Mouse (Mus musculus): ENCODE data around the gene Dlgap3.

Gene Dlgap3

DNA sequence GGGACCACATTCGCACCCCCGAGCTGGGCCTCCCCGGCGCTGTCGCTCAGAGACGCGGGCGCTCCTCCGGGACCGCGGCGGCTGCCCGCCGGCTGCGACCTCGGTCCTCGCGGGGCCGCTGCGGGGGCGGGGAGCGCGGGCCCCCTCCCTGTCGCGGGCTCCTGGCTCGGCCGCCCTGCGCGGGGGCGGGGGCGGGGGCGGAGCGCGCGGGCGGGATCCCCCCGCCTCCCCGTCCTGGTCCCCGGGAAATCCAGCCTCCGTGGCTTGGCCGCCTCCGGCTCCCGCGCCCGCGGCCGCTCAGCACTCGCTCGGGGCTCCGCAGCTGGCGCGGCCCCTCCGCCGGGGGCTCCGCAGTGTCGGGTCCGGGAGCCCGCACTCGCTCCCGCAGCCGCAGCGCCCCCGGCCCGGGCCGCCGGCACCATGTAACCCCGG lies at the start of gene Dlgap3:
TSS of gene Dlgap3 (plus strand) at position 291 of the 432 bp plus-strand sequence.
- in situ Hi-C loops (cut with MboI; ENCODE audit: unreplicated experiment in 2 of 2), result no loop called here

DNA sequence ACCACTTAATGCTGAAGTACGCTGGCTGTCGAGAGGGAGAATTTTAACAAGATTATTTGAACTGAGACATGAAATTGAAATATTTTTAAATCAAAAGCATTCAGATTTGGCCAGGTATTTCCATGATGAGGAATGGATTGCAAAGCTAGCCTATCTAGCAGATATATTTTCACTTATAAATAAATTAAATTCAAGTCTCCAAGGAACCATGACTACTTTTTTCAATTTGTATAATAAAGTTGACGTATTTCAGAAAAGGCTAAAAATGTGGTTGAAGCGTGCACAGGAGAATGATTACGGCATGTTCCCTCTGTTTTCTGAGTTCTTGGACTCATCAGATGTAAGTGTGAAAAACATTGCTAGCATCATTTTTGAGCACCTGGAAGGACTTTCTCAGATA lies 45.6 kb upstream of the Dlgap3 start, which contains the start of gene Tmem35b:
TSS of gene Tmem35b (plus strand) at position 301 of the 400 bp plus-strand sequence.
- in situ Hi-C loops (cut with MboI; ENCODE audit: unreplicated experiment in 2 of 2), result loop anchor here in 1 of 2 experiments (10.0 kb wide), 1 partner anchor 111 kb away; no protein-coding TSS in a partner anchor

GRCm38 (mm10) chr4:127124331-127124730 lies 44.7 kb upstream of the Dlgap3 start:
- in situ Hi-C loops (cut with MboI; ENCODE audit: unreplicated experiment in 2 of 2), result loop anchor here in 1 of 2 experiments (10.0 kb wide), 1 partner anchor 110 kb away; no protein-coding TSS in a partner anchor

GRCm38 (mm10) chr4:127125834-127126463 lies 43.1 kb upstream of the Dlgap3 start:
- in situ Hi-C loops (cut with MboI; ENCODE audit: unreplicated experiment in 2 of 2), result loop anchor here in 1 of 2 experiments (10.0 kb wide), 1 partner anchor 109 kb away; no protein-coding TSS in a partner anchor

DNA sequence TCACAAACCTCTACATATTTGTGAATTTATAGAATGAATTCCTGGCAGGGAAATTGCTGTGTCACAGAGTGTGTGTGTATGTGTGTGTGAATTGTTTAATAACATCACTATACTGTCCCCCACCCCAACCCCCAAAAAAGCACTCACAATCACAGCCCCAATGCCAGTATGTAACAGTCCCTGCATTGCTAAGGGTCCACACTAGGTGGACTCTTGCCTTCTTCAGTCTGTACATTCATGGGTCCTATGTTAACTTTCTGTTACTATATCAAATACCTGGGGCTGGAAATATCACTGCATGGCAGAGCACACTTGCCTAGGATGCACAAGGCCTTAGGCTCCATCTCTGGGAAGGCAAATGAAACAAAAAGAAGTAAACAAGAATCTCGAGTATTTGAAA lies 34.3 kb upstream of the Dlgap3 start:
- in situ Hi-C loops (cut with MboI; ENCODE audit: unreplicated experiment in 2 of 2), result no loop called here

- in situ Hi-C loops (cut with MboI; ENCODE audit: unreplicated experiment in 2 of 2), result no loop called here
These were observed 31.4 kb upstream of the Dlgap3 start for GRCm38 (mm10) chr4:127137591-127137990.

- in situ Hi-C loops (cut with MboI; ENCODE audit: unreplicated experiment in 2 of 2), result no loop called here
These were observed 30.5 kb upstream of the Dlgap3 start for GRCm38 (mm10) chr4:127138486-127138885.

GRCm38 (mm10) chr4:127150031-127150430 lies 19.0 kb upstream of the Dlgap3 start:
- in situ Hi-C loops (cut with MboI; ENCODE audit: unreplicated experiment in 2 of 2), result no loop called here

DNA sequence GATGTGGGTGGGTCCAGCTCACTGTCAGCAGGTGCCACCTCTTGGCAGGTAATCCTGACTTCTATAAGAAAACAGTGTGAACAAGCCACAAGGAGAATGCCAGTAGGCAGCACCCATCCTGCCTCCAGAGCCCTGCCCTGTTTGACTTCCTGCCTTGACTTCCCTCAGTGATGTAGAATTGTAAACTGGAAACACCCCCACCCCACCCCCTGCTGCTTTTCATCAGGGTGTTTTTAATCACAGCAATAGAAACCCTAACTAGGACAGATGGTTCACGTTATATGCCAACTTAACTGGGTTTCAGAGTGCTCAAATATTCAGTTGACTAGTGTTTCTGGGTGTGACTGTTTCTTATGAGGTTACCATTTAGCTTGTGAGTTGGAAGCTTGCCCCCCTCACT lies 15.7 kb upstream of the Dlgap3 start:
- in situ Hi-C loops (cut with MboI; ENCODE audit: unreplicated experiment in 2 of 2), result no loop called here

- in situ Hi-C loops (cut with MboI; ENCODE audit: unreplicated experiment in 2 of 2), result no loop called here
These were observed 13.2 kb upstream of the Dlgap3 start for GRCm38 (mm10) chr4:127155757-127156156.

DNA sequence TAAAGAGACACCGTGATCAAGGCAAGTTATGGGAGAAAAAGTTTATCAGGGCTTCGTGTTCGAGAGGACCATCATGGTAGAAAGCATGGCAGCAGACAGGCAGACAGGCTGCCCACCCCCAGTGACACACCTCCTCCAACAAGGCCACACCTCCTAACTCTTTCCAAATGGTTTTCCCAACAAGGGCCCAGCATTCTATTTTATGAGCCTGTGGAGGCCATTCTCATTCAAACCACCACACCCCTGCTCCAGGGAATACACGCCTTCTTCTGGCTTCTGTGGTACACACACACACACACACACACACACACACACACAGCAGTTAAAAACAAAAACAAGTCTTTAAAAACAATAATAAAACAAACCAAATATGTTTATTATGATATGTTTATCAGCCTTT lies 11.3 kb upstream of the Dlgap3 start:
- in situ Hi-C loops (cut with MboI; ENCODE audit: unreplicated experiment in 2 of 2), result no loop called here

- in situ Hi-C loops (cut with MboI; ENCODE audit: unreplicated experiment in 2 of 2), result no loop called here
These were observed 5.1 kb upstream of the Dlgap3 start for GRCm38 (mm10) chr4:127163926-127164325.

DNA sequence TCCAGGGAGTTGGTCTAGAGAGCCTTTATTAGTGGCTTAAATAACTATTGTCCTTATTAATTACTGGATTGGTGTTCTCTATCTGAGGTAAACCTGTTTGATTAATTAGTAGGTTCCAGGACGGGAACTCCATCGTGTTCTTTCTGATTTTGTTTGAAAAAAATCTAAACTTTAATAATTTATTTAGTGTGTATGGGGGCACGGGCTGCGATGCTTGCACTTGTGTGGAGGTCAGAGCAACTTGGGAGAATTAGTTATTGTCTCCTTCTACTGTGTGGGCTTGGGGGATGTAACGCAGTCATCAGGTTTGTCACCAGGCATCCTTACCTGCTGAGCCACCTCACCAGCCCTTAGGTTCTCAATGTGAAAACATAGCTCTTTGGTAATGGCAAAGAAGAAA lies 1.9 kb upstream of the Dlgap3 start:
- in situ Hi-C loops (cut with MboI; ENCODE audit: unreplicated experiment in 2 of 2), result no loop called here

DNA sequence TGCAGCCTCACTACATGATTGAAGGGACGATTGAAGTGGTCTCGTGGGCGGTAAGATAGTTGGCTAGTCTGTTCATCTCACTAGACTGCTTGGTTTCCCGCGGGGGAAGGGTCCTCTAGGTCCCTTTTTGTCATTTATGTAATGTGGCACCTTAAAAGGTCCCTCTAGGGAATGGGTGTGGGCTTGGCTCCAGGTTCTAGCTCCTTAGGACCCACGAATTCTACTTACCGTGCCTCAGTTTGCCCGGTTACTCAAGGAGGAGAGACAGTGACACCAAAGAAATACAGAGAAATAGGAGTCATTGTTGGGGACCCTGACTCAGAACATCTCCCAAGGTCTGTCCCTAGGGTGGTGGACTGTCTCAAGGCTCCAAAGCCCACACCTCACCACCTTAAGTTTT lies 1.3 kb upstream of the Dlgap3 start:
- in situ Hi-C loops (cut with MboI; ENCODE audit: unreplicated experiment in 2 of 2), result no loop called here

GRCm38 (mm10) chr4:127168211-127168913 lies 642 bp upstream of the Dlgap3 start:
- in situ Hi-C loops (cut with MboI; ENCODE audit: unreplicated experiment in 2 of 2), result no loop called here

GRCm38 (mm10) chr4:127169346-127170221 lies 580 bp downstream of the Dlgap3 start:
- in situ Hi-C loops (cut with MboI; ENCODE audit: unreplicated experiment in 2 of 2), result no loop called here

GRCm38 (mm10) chr4:127170866-127171265 lies 1.9 kb downstream of the Dlgap3 start:
- in situ Hi-C loops (cut with MboI; ENCODE audit: unreplicated experiment in 2 of 2), result no loop called here

DNA sequence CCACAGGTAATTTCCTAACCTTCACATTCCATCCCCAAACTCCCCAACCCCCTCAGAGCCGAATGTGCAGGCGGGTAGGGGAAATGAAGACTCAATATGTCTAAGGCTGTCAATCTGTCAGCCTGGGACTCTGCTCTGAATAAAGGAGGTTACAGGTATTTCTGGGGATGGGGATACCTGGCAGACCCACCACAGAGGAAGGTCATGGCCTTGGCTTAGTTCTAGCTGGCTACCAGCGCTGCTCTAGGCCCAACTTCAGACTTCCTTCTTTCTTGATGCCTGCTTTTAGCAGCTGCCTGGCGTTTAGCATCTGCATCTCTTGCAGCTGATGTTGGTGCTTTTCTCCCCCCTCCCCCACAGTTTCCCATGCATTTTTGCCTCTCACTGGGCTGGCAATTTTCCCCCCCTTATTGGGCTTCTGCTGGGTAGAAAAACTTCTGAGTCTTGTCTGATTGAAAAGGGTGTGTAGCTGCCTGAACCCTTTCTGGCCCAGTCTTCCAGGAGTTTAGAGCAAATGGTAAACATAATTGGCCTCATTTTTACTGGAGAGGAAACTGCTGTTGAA lies 2.4 kb downstream of the Dlgap3 start:
- in situ Hi-C loops (cut with MboI; ENCODE audit: unreplicated experiment in 2 of 2), result no loop called here

DNA sequence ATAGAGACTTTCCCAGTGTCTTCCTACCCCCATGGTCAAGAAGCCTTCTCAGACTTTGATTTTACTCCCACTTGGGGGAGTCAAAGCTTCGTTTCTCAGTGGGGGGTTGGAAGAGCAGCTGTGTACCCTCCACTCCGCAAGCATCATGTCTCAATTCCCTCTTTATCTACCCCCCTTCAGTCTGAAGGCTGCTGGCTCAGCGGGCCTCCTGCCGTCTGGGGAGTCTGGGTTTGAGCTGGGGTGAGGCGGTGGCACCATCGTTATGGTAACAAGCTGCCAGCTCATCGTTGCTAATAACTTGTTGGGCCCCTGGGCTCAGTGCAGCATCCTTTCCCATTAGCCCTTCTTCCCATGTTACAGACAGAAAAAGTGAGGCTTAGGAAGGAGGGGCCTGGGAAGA lies 3.1 kb downstream of the Dlgap3 start:
- in situ Hi-C loops (cut with MboI; ENCODE audit: unreplicated experiment in 2 of 2), result no loop called here

DNA sequence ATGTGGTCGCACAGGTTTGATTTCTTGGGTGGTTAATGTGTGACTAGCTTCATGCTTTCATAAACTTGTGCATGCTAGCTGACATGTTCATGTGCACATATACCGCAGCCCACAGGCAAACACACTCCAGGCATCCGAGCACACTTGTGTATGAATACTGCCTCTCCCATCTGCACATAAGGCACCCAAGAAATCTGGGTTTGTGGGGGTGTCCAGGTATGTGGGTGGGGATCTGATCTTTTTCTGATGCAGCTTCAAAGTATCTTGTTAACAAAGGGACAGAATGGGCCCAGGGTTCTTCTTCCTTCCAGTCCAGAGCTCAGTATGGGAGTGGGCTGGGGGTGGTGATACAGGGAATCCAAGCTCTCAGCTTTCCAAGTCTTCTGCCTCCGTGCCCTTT lies 3.6 kb downstream of the Dlgap3 start:
- in situ Hi-C loops (cut with MboI; ENCODE audit: unreplicated experiment in 2 of 2), result no loop called here

DNA sequence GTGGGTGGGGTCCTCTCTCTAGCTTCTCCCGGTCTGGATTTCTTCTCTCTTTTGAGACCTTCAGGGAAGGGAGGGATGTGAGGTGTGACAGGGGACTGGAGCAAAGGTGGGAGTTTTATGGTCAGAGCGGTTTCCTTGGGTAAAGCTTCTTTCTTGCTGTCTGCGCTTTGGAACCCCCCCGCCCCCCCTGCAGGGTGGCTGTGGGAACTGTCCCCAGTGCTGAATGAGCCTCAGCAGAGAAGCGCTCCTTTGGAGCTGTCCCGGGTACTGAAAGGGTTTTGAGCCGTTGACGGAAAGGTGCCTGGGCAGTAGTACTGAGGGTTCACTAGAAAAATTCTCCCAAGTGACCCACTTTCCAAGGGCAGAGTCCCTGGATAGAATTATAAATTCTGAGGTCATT lies 4.5 kb downstream of the Dlgap3 start:
- in situ Hi-C loops (cut with MboI; ENCODE audit: unreplicated experiment in 2 of 2), result no loop called here

Data from v-Abl transformed pro-B cells (cell line).